Mouse (Mus musculus) small intestine, adult 2 months (tissue): ENCODE data around the gene Kif1a.

ENCODE experiments used
- CTCF ChIP-seq: fragments of 200-500 bp; IDR thresholded peaks from 2 replicates; pipeline ENCODE4 v1.5.1; 2012; ENCODE audit warnings: low read depth, mild to moderate bottlenecking, control low read depth, inconsistent platforms, low read length, moderate library complexity, mixed read lengths; ENCODE audit not compliant: insufficient replicate concordance, insufficient read length; ENCODE audit errors: extremely low read depth
- POLR2A ChIP-seq: fragments of 200-500 bp; IDR thresholded peaks from 2 replicates; pipeline ENCODE4 v1.6.1; 2012; ENCODE audit warnings: low read depth, mild to moderate bottlenecking, control low read depth, inconsistent platforms, low read length, moderate library complexity

GRCm38 (mm10) chr1:92984999-92985398 lies 116.8 kb downstream of the Kif1a start:
- TF ChIP-seq POLR2A (no peak), CTCF (no peak)
